Mouse (Mus musculus): ENCODE measurements around the gene Dbf4. TPM values are rescaled to one million over a fixed set of nuclear protein-coding genes. Genes with fewer than 3 reads are reported as not detected.

Gene Dbf4
- polyA plus RNA-seq, 1 experiment, result 15.8 TPM

GRCm38 (mm10) chr5:8422932-8423928 lies 714 bp upstream of the Dbf4 start:
- no peaks in the 10 kb centered on the region for H3K36me3 ChIP-seq (ENCODE audit: control insufficient read depth, insufficient read depth, low read length)
- no peak for TF ChIP-seq POLR2A (IDR thresholded peaks at IDR 0.05; ENCODE audit: control insufficient read depth, low read depth, low read length)
- TF ChIP-seq CTCF (IDR thresholded peaks at IDR 0.05; ENCODE audit: control insufficient read depth, insufficient read depth, insufficient replicate concordance, low read depth, low read length), result no peak
- no peaks in the 10 kb centered on the region for H3K27me3 ChIP-seq (ENCODE audit: control insufficient read depth, insufficient read depth, low read length)
- peak overlapping the region; percentile 94 for H3K27ac ChIP-seq (ENCODE audit: control insufficient read depth, insufficient read depth, low read depth, low read length)
- H3K4me1 ChIP-seq (ENCODE audit: control insufficient read depth, insufficient read depth, low read length), result peaks cover 2% of the 10 kb centered on the region
- H3K4me3 ChIP-seq (ENCODE audit: control insufficient read depth, low read depth, low read length), result peak overlapping the region; percentile 100

GRCm38 (mm10) chr5:8421424-8421823 lies 1.1 kb downstream of the Dbf4 start:
- TF ChIP-seq POLR2A (IDR thresholded peaks at IDR 0.05; ENCODE audit: control insufficient read depth, low read depth, low read length), result no peak
- TF ChIP-seq CTCF (IDR thresholded peaks at IDR 0.05; ENCODE audit: control insufficient read depth, insufficient read depth, insufficient replicate concordance, low read depth, low read length), result no peak
- H3K27me3 ChIP-seq (ENCODE audit: control insufficient read depth, insufficient read depth, low read length), result no peaks in the 10 kb centered on the region
- H3K27ac ChIP-seq (ENCODE audit: control insufficient read depth, insufficient read depth, low read depth, low read length), result no peak overlapping the region
- no peak overlapping the region for H3K4me3 ChIP-seq (ENCODE audit: control insufficient read depth, low read depth, low read length)
- no peaks in the 10 kb centered on the region for H3K36me3 ChIP-seq (ENCODE audit: control insufficient read depth, insufficient read depth, low read length)
- H3K4me1 ChIP-seq (ENCODE audit: control insufficient read depth, insufficient read depth, low read length), result peaks cover 2% of the 10 kb centered on the region

GRCm38 (mm10) chr5:8417443-8417842 lies 5.1 kb downstream of the Dbf4 start:
- no peaks in the 10 kb centered on the region for H3K36me3 ChIP-seq (ENCODE audit: control insufficient read depth, insufficient read depth, low read length)

GRCm38 (mm10) chr5:8416683-8417413 lies 5.7 kb downstream of the Dbf4 start:
- no peaks in the 10 kb centered on the region for H3K36me3 ChIP-seq (ENCODE audit: control insufficient read depth, insufficient read depth, low read length)
- TF ChIP-seq CTCF (IDR thresholded peaks at IDR 0.05; ENCODE audit: control insufficient read depth, insufficient read depth, insufficient replicate concordance, low read depth, low read length), result no peak
- no peak for TF ChIP-seq POLR2A (IDR thresholded peaks at IDR 0.05; ENCODE audit: control insufficient read depth, low read depth, low read length)
- no peaks in the 10 kb centered on the region for H3K4me1 ChIP-seq (ENCODE audit: control insufficient read depth, insufficient read depth, low read length)
- no peaks in the 10 kb centered on the region for H3K27me3 ChIP-seq (ENCODE audit: control insufficient read depth, insufficient read depth, low read length)
- H3K27ac ChIP-seq (ENCODE audit: control insufficient read depth, insufficient read depth, low read depth, low read length), result no peak overlapping the region
- no peak overlapping the region for H3K4me3 ChIP-seq (ENCODE audit: control insufficient read depth, low read depth, low read length)

More at GRCm38 (mm10) chr5:8417443-8417842, 5.1 kb downstream of the Dbf4 start:
- Histone ChIP-seq H3K4me1 (ENCODE audit: control insufficient read depth, insufficient read depth, low read length) (no peaks in the 10 kb centered on the region; the same call in 1 of the 2 replicates), H3K27me3 (ENCODE audit: control insufficient read depth, insufficient read depth, low read length) (no peaks in the 10 kb centered on the region), H3K27ac (ENCODE audit: control insufficient read depth, insufficient read depth, low read depth, low read length) (no peak overlapping the region), H3K4me3 (ENCODE audit: control insufficient read depth, low read depth, low read length) (no peak overlapping the region)
- TF ChIP-seq POLR2A (IDR thresholded peaks at IDR 0.05; ENCODE audit: control insufficient read depth, low read depth, low read length) (no peak), CTCF (IDR thresholded peaks at IDR 0.05; ENCODE audit: control insufficient read depth, insufficient read depth, insufficient replicate concordance, low read depth, low read length) (no peak)

GRCm38 (mm10) chr5:8408746-8409145 lies 13.8 kb downstream of the Dbf4 start:
- H3K36me3 ChIP-seq (ENCODE audit: control insufficient read depth, insufficient read depth, low read length), result peaks cover 2% of the 10 kb centered on the region

GRCm38 (mm10) chr5:8397587-8398249 lies 24.8 kb downstream of the Dbf4 start:
- no peak for TF ChIP-seq CTCF (IDR thresholded peaks at IDR 0.05; ENCODE audit: control insufficient read depth, insufficient read depth, insufficient replicate concordance, low read depth, low read length)
- TF ChIP-seq POLR2A (IDR thresholded peaks at IDR 0.05; ENCODE audit: control insufficient read depth, low read depth, low read length), result no peak
- Histone ChIP-seq H3K27ac (ENCODE audit: control insufficient read depth, insufficient read depth, low read depth, low read length) (no peak overlapping the region), H3K4me3 (ENCODE audit: control insufficient read depth, low read depth, low read length) (no peak overlapping the region), H3K27me3 (ENCODE audit: control insufficient read depth, insufficient read depth, low read length) (no peaks in the 10 kb centered on the region), H3K36me3 (ENCODE audit: control insufficient read depth, insufficient read depth, low read length) (peaks cover 1% of the 10 kb centered on the region; the same call in 1 of the 2 replicates), H3K4me1 (ENCODE audit: control insufficient read depth, insufficient read depth, low read length) (no peaks in the 10 kb centered on the region)

More at GRCm38 (mm10) chr5:8408746-8409145, 13.8 kb downstream of the Dbf4 start:
- Histone ChIP-seq H3K27ac (ENCODE audit: control insufficient read depth, insufficient read depth, low read depth, low read length) (no peak overlapping the region), H3K27me3 (ENCODE audit: control insufficient read depth, insufficient read depth, low read length) (no peaks in the 10 kb centered on the region), H3K4me3 (ENCODE audit: control insufficient read depth, low read depth, low read length) (no peak overlapping the region), H3K4me1 (ENCODE audit: control insufficient read depth, insufficient read depth, low read length) (no peaks in the 10 kb centered on the region)
- no peak for TF ChIP-seq POLR2A (IDR thresholded peaks at IDR 0.05; ENCODE audit: control insufficient read depth, low read depth, low read length)
- no peak for TF ChIP-seq CTCF (IDR thresholded peaks at IDR 0.05; ENCODE audit: control insufficient read depth, insufficient read depth, insufficient replicate concordance, low read depth, low read length)

All from testis, adult 2 months (tissue).